Comparison of ENCODE assay signal across 8 mouse cellular contexts in the genomic region with DNA sequence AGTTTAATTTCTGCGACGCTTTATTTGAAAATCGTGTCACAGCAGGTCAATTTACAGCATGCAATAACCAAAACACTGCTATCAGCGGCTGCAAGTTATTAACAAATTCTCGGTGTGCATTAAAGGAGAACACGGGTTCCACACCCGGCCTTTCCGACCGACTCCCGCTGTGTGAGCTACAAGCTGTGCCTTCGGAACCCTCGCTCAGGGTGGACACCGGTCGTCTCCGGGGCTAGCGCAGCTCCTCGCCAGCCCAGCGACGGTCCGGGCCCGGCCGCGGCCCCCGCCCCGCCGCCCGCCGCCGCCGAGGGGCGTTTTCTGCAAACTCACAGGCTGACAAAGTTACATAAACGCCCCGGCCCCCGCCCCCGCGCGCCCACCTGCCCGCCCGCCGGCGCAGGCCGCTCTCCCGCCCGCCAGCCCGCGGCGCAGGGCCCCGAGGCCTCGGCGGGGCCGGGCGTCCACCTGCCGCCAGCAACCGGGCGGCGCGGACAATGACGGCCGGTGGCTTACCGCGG. TPM values are rescaled to one million over a fixed set of nuclear protein-coding genes. Genes with fewer than 3 reads are reported as not detected.
DNase-seq lines count a peak whose midpoint lies in the region; ATAC-seq and TF ChIP-seq lines count a peak whose summit lies in the region.

No protein-coding gene starts in this region.

- no peaks in the 10 kb centered on the region for H3K36me3 ChIP-seq in intestine, embryonic 14.5 days (ENCODE audit: control insufficient read depth, insufficient read depth, low read length)
- H3K36me3 ChIP-seq in limb, embryonic 13.5 days, result no peaks in the 10 kb centered on the region; the same call in 1 of the 2 replicates
- H3K36me3 ChIP-seq in midbrain, embryonic 16.5 days (ENCODE audit: control insufficient read depth, insufficient read depth, low read length), result no peaks in the 10 kb centered on the region
- H3K36me3 ChIP-seq in stomach, postnatal 0 days (ENCODE audit: control insufficient read depth, insufficient read depth, low read length), result no peaks in the 10 kb centered on the region

- TF ChIP-seq EP300 in stomach, postnatal 0 days (optimal IDR thresholded peaks at IDR 0.05), result no peak

- peak overlapping the region; percentile 80 for H3K4me3 ChIP-seq in cerebellum, adult 2 months (replicated peaks; ENCODE audit: insufficient read depth, low read depth, low read length)
- peak overlapping the region; percentile 76 for H3K4me3 ChIP-seq in intestine, embryonic 14.5 days (ENCODE audit: low read depth, low read length)
- peak overlapping the region; percentile 86 for H3K4me3 ChIP-seq in limb, embryonic 13.5 days
- peak overlapping the region; percentile 89 for H3K4me3 ChIP-seq in midbrain, embryonic 16.5 days (ENCODE audit: low read depth, low read length)
- H3K4me3 ChIP-seq in stomach, postnatal 0 days (ENCODE audit: low read depth, low read length), result peak overlapping the region; percentile 72

- TF ChIP-seq CTCF in cerebellum, adult 2 months (IDR thresholded peaks at IDR 0.05; ENCODE audit: borderline replicate concordance, insufficient read depth, low read depth, low read length), result no peak
- TF ChIP-seq CTCF in stomach, postnatal 0 days (IDR thresholded peaks at IDR 0.05; ENCODE audit: low read depth), result no peak

- no peak for TF ChIP-seq POLR2A in cerebellum, adult 2 months (IDR thresholded peaks at IDR 0.05; ENCODE audit: borderline replicate concordance, insufficient read depth, low read length)

- 0 out of 2 replicates have a peak, but pooled peaks have one; percentile 0 for ATAC-seq in intestine, embryonic 14.5 days (replicated peaks; ENCODE audit: low FRiP score, low TSS enrichment, low read depth)
- ATAC-seq in limb, embryonic 13.5 days (ENCODE audit: low FRiP score, low read depth), result peak; percentile 4; the same call in 1 of the 2 replicates
- ATAC-seq in midbrain, embryonic 16.5 days, result no peak
- ATAC-seq in stomach, postnatal 0 days (ENCODE audit: low FRiP score, low TSS enrichment), result no peak

- no peaks in the 10 kb centered on the region for H3K27me3 ChIP-seq in cerebellum, adult 2 months (ENCODE audit: control insufficient read depth, insufficient read depth, low read length)
- no peaks in the 10 kb centered on the region for H3K27me3 ChIP-seq in intestine, embryonic 14.5 days (replicated peaks; ENCODE audit: control insufficient read depth, insufficient read depth, low read length)
- H3K27me3 ChIP-seq in limb, embryonic 13.5 days, result no peaks in the 10 kb centered on the region
- no peaks in the 10 kb centered on the region for H3K27me3 ChIP-seq in midbrain, embryonic 16.5 days (ENCODE audit: control insufficient read depth, insufficient read depth, low read depth, low read length)
- H3K27me3 ChIP-seq in stomach, postnatal 0 days (ENCODE audit: control insufficient read depth, insufficient read depth, low read length), result no peaks in the 10 kb centered on the region

- peaks cover 3% of the 10 kb centered on the region; the same call in 1 of the 2 replicates for H3K4me1 ChIP-seq in cerebellum, adult 2 months (ENCODE audit: control insufficient read depth, insufficient read depth, low read length)
- peaks cover 21% of the 10 kb centered on the region for H3K4me1 ChIP-seq in intestine, embryonic 14.5 days (replicated peaks; ENCODE audit: control insufficient read depth, insufficient read depth, low read length)
- peaks cover 39% of the 10 kb centered on the region for H3K4me1 ChIP-seq in limb, embryonic 13.5 days
- H3K4me1 ChIP-seq in midbrain, embryonic 16.5 days (ENCODE audit: control insufficient read depth, insufficient read depth, low read length), result peaks cover 30% of the 10 kb centered on the region
- H3K4me1 ChIP-seq in stomach, postnatal 0 days (replicated peaks; ENCODE audit: control insufficient read depth, insufficient read depth), result peaks cover 6% of the 10 kb centered on the region

- H3K4me2 ChIP-seq in intestine, embryonic 14.5 days (ENCODE audit: low read length), result peak overlapping the region; percentile 60
- H3K4me2 ChIP-seq in limb, embryonic 13.5 days (replicated peaks), result peak overlapping the region; percentile 75
- peak overlapping the region; percentile 67 for H3K4me2 ChIP-seq in midbrain, embryonic 16.5 days (ENCODE audit: low read length)
- H3K4me2 ChIP-seq in stomach, postnatal 0 days (replicated peaks; ENCODE audit: low read depth), result peak overlapping the region; percentile 74

- under 1% methylated on average over 43 of the region's 61 CpGs for WGBS in cerebellum, adult 2 months
- under 1% methylated on average over 51 of the region's 61 CpGs for WGBS in intestine, embryonic 14.5 days
- 2% methylated on average over 49 of the region's 61 CpGs for WGBS in limb, embryonic 13.5 days
- under 1% methylated on average over 56 of the region's 61 CpGs for WGBS in midbrain, embryonic 16.5 days
- 0% methylated on average over 34 of the region's 61 CpGs for WGBS in stomach, postnatal 0 days

- H3K27ac ChIP-seq in cerebellum, adult 2 months (ENCODE audit: insufficient read depth, low read length), result peak overlapping the region; percentile 48; the same call in 1 of the 2 replicates
- H3K27ac ChIP-seq in intestine, embryonic 14.5 days (ENCODE audit: low read depth), result peak overlapping the region; percentile 74; the same call in 1 of the 2 replicates
- H3K27ac ChIP-seq in limb, embryonic 13.5 days, result peak overlapping the region; percentile 93
- peak overlapping the region; percentile 95 for H3K27ac ChIP-seq in midbrain, embryonic 16.5 days (ENCODE audit: low read length)
- peak overlapping the region; percentile 96 for H3K27ac ChIP-seq in stomach, postnatal 0 days (replicated peaks)

- peak; percentile 70 to 85 for DNase-seq in adrenal gland, adult (ENCODE audit: inconsistent age in 2 of 2, low spot score in 1 of 2)
- DNase-seq in adrenal gland, adult 8-10 months, result no peak
- DNase-seq in cerebellum, adult 2 months, result peak; percentile 66 to 68
- peak; percentile 28 to 57 for DNase-seq in gastrocnemius, adult 8-10 months (ENCODE audit: low spot score in 2 of 2)
- DNase-seq in intestine, embryonic 14.5 days (ENCODE audit: low spot score), result peak; percentile 77
- peak; percentile 60 for DNase-seq in stomach, postnatal 0 days (ENCODE audit: low spot score)

- peak overlapping the region; percentile 81 for H3K9ac ChIP-seq in intestine, embryonic 14.5 days (ENCODE audit: low read length)
- H3K9ac ChIP-seq in limb, embryonic 13.5 days, result peak overlapping the region; percentile 89
- peak overlapping the region; percentile 80 for H3K9ac ChIP-seq in midbrain, embryonic 16.5 days (ENCODE audit: low read depth, low read length)
- peak overlapping the region; percentile 91 for H3K9ac ChIP-seq in stomach, postnatal 0 days (ENCODE audit: low read length)

- no peaks in the 10 kb centered on the region for H3K9me3 ChIP-seq in intestine, embryonic 14.5 days (ENCODE audit: control insufficient read depth, low read length)
- no peaks in the 10 kb centered on the region for H3K9me3 ChIP-seq in limb, embryonic 13.5 days
- no peaks in the 10 kb centered on the region for H3K9me3 ChIP-seq in midbrain, embryonic 16.5 days (replicated peaks; ENCODE audit: control insufficient read depth, low read length, poor library complexity, severe bottlenecking)
- no peaks in the 10 kb centered on the region for H3K9me3 ChIP-seq in stomach, postnatal 0 days (ENCODE audit: control insufficient read depth, low read length)

RNA-seq across cellular contexts. Expression of a gene that starts 16.0 kb away (rescaled TPM):
- total RNA-seq in adrenal gland, adult 8-10 months (2022), result 100 to 1,000 TPM in 2 of 4 experiments, 10 to 100 TPM in 2; 94.2 to 128 (median 101) TPM
- polyA plus RNA-seq in cerebellum, adult 2 months (2012; rRNA removed), result 24.7 and 27.7 TPM in 2 replicates
- total RNA-seq in gastrocnemius, adult 8-10 months (2022), result 10 to 100 TPM; 47.2 to 89.1 (median 64.7) TPM
- polyA plus RNA-seq in intestine, embryonic 14.5 days (2014; fragmentation: Nextera tagmentation; extraction: Ambion mirVana), result 15.0 and 17.6 TPM in 2 replicates
- polyA plus RNA-seq in limb, embryonic 13.5 days (2015; fragmentation: Nextera tagmentation; extraction: Ambion mirVana), result 24.6 and 28.0 TPM in 2 replicates
- 24.8 and 25.3 TPM in 2 replicates for polyA plus RNA-seq in midbrain, embryonic 16.5 days (2015; fragmentation: Nextera tagmentation; extraction: Ambion mirVana)
- 10.9 and 14.5 TPM in 2 replicates for polyA plus RNA-seq in stomach, postnatal 0 days (2015; fragmentation: Nextera tagmentation; extraction: Ambion mirVana)

Comparison
In these comparisons a context has a peak if more than half of its experiments do, and no peak if none do; other contexts are left out.
1. ATAC-seq: peak in intestine, embryonic 14.5 days (single experiment) and limb, embryonic 13.5 days (single experiment); none in midbrain, embryonic 16.5 days (single experiment) and stomach, postnatal 0 days (single experiment).
2. Peak in every context shown above with its lines, with median percentiles within 50 percentile points of each other: H3K27ac ChIP-seq, H3K4me3 ChIP-seq, H3K4me2 ChIP-seq and H3K9ac ChIP-seq.